Mouse (Mus musculus): ENCODE results near the gene Rchy1. TPM values are rescaled to one million over a fixed set of nuclear protein-coding genes. Genes with fewer than 3 reads are reported as not detected.

Gene Rchy1
- polyA plus RNA-seq, 1 experiment from 2014 or later = 92.1 TPM

Other genes starting within 250 kb of the Rchy1 start
- 0.20 and 0.41 TPM in 2 replicates for gene Odaph, start 24.4 kb upstream of the Rchy1 start, polyA plus RNA-seq (2015; fragmentation: Nextera tagmentation; extraction: Ambion mirVana)
- 14.0 and 17.4 TPM in 2 replicates for gene Cdkl2, start 80.8 kb upstream of the Rchy1 start, polyA plus RNA-seq (2015; fragmentation: Nextera tagmentation; extraction: Ambion mirVana)
- 325 and 357 TPM in 2 replicates for gene G3bp2, start 120.7 kb upstream of the Rchy1 start, polyA plus RNA-seq (2015; fragmentation: Nextera tagmentation; extraction: Ambion mirVana)
- gene Uso1, start 174.9 kb upstream of the Rchy1 start, polyA plus RNA-seq (2015; fragmentation: Nextera tagmentation; extraction: Ambion mirVana) = 36.5 and 37.9 TPM in 2 replicates